Mouse (Mus musculus): ENCODE data around the gene Slc44a2. TPM values are rescaled to one million over a fixed set of nuclear protein-coding genes. Genes with fewer than 3 reads are reported as not detected.

The Slc44a2 gene
- 115 and 125 TPM in 2 replicates for polyA plus RNA-seq (2011; ENCODE audit: insufficient read length, low read depth, missing spikeins)

DNA sequence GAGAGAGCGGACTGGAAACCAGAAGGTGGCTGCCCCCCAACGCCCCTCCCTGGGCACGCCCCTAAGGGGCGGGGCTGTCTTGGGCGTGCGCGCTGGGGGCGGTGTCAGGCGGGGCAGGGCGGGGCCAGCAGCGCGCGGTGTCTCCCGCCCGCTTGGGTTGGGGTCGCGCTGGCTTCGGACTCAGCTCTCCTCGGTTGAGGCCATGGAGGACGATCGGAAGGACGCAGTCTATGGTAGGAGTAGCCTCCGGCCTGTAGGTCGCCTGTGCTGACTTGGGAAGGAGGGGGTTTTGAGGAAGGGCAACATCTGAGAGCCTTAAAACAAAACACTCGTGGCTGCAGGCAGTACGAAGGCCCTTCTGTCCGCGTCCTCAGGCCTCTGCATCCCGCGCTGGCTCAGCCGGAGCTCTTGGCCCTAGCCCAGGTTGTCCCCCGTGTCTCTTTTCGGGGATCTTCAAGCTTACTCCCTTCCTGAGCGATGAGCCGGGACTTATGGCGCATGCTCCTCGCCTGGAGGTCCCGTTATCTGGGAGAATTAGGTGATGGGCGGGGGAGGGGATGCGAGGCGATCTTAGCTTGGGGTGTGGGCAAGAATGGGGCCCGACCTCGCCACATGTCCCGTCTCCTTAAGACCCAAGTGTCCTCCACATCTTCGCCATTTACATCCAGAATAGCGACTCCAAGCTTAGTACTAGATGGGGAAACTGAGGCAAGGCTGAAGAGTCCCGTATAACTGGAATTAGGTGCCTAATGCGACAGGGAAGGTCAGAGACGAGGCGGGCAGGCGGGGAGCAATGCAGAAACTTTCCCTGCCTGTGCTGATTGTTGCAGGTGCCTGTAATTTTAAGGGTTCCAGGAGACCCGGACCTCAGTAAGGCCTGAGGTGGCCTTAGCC, at the start of gene Slc44a2:
Slc44a2 (plus strand) TSS at position 80 of the 894 bp plus-strand sequence.
- no peak for TF ChIP-seq CTCF (IDR thresholded peaks at IDR 0.05; ENCODE audit: borderline replicate concordance, insufficient read depth, low read length)
- TF ChIP-seq POLR2A (IDR thresholded peaks at IDR 0.05; ENCODE audit: low read depth, low read length): peak; percentile 84
- H3K4me1 ChIP-seq (ENCODE audit: control insufficient read depth, insufficient read depth, low read length): no peaks in the 10 kb centered on the region
- H3K27ac ChIP-seq (ENCODE audit: insufficient read depth, low read length): 0 out of 2 replicates have a peak within 1 kb of the TSS, but pooled peaks have one; percentile 4
- H3K4me3 ChIP-seq (ENCODE audit: insufficient read depth, low read length): peak within 1 kb of the TSS; percentile 88

- Histone ChIP-seq H3K4me3 (ENCODE audit: insufficient read depth, low read length) (no peak overlapping the region), H3K4me1 (ENCODE audit: control insufficient read depth, insufficient read depth, low read length) (no peaks in the 10 kb centered on the region), H3K27ac (ENCODE audit: insufficient read depth, low read length) (no peak overlapping the region)
- TF ChIP-seq CTCF (IDR thresholded peaks at IDR 0.05; ENCODE audit: borderline replicate concordance, insufficient read depth, low read length): no peak
- no peak for TF ChIP-seq POLR2A (IDR thresholded peaks at IDR 0.05; ENCODE audit: low read depth, low read length)
Observed at GRCm38 (mm10) chr9:21272391-21272790, 48.1 kb upstream of the Slc44a2 start.

- Histone ChIP-seq H3K27ac (ENCODE audit: insufficient read depth, low read length) (no peak overlapping the region), H3K4me1 (ENCODE audit: control insufficient read depth, insufficient read depth, low read length) (no peaks in the 10 kb centered on the region), H3K4me3 (ENCODE audit: insufficient read depth, low read length) (no peak overlapping the region)
Observed at GRCm38 (mm10) chr9:21273094-21273493, 47.4 kb upstream of the Slc44a2 start.

GRCm38 (mm10) chr9:21273520-21274228, 46.8 kb upstream of the Slc44a2 start:
- Histone ChIP-seq H3K27ac (ENCODE audit: insufficient read depth, low read length) (no peak overlapping the region), H3K4me1 (ENCODE audit: control insufficient read depth, insufficient read depth, low read length) (no peaks in the 10 kb centered on the region), H3K4me3 (ENCODE audit: insufficient read depth, low read length) (no peak overlapping the region)
- TF ChIP-seq POLR2A (IDR thresholded peaks at IDR 0.05; ENCODE audit: low read depth, low read length) (no peak), CTCF (IDR thresholded peaks at IDR 0.05; ENCODE audit: borderline replicate concordance, insufficient read depth, low read length) (no peak)

More at GRCm38 (mm10) chr9:21273094-21273493, 47.4 kb upstream of the Slc44a2 start:
- TF ChIP-seq CTCF (IDR thresholded peaks at IDR 0.05; ENCODE audit: borderline replicate concordance, insufficient read depth, low read length): no peak
- TF ChIP-seq POLR2A (IDR thresholded peaks at IDR 0.05; ENCODE audit: low read depth, low read length): no peak

- TF ChIP-seq CTCF (IDR thresholded peaks at IDR 0.05; ENCODE audit: borderline replicate concordance, insufficient read depth, low read length): no peak
- no peak for TF ChIP-seq POLR2A (IDR thresholded peaks at IDR 0.05; ENCODE audit: low read depth, low read length)
- Histone ChIP-seq H3K27ac (ENCODE audit: insufficient read depth, low read length) (no peak overlapping the region), H3K4me1 (ENCODE audit: control insufficient read depth, insufficient read depth, low read length) (no peaks in the 10 kb centered on the region), H3K4me3 (ENCODE audit: insufficient read depth, low read length) (no peak overlapping the region)
Observed at GRCm38 (mm10) chr9:21274336-21274735, 46.2 kb upstream of the Slc44a2 start.

DNA sequence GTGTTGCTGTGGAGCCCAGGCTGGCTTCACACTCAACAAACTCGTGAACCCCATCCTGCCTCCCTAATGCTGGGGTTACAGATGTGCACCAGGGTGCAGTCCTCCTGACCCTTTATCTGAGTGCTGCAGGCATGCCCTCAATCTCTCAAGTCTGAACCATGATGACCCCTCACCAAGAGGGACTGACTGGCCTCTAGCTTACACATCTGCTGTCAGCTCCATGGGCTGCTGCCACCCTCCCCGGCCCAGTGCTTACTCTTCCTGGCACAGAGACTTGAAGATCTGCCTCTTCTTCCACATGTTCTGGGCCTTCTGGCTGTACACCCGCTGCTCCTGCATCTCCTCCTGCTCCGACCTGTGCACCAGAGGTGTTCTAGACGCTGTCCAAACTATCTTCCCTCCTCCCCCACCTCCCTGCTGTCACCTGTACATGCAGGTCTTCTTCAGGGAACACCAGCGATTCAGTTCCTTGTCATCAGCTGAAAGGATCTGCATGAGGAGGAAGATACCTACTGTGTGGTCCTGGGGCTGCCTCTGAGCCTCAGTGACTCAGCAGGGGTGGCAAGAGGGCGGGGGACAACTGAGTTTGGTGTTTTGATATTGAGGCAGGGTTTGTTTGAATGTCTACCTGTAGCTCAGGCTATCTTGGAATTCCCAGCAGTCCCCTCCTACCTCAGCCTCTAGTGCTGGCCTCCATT, 45.3 kb upstream of the Slc44a2 start:
- H3K4me3 ChIP-seq (ENCODE audit: insufficient read depth, low read length): no peak overlapping the region
- TF ChIP-seq POLR2A (IDR thresholded peaks at IDR 0.05; ENCODE audit: low read depth, low read length): no peak
- TF ChIP-seq CTCF (IDR thresholded peaks at IDR 0.05; ENCODE audit: borderline replicate concordance, insufficient read depth, low read length): no peak
- H3K4me1 ChIP-seq (ENCODE audit: control insufficient read depth, insufficient read depth, low read length): no peaks in the 10 kb centered on the region
- no peak overlapping the region for H3K27ac ChIP-seq (ENCODE audit: insufficient read depth, low read length)

GRCm38 (mm10) chr9:21275727-21276126, 44.8 kb upstream of the Slc44a2 start:
- H3K27ac ChIP-seq (ENCODE audit: insufficient read depth, low read length): no peak overlapping the region
- no peak overlapping the region for H3K4me3 ChIP-seq (ENCODE audit: insufficient read depth, low read length)
- H3K4me1 ChIP-seq (ENCODE audit: control insufficient read depth, insufficient read depth, low read length): no peaks in the 10 kb centered on the region
- TF ChIP-seq POLR2A (IDR thresholded peaks at IDR 0.05; ENCODE audit: low read depth, low read length): no peak
- no peak for TF ChIP-seq CTCF (IDR thresholded peaks at IDR 0.05; ENCODE audit: borderline replicate concordance, insufficient read depth, low read length)

GRCm38 (mm10) chr9:21276307-21276706, 44.2 kb upstream of the Slc44a2 start:
- TF ChIP-seq POLR2A (IDR thresholded peaks at IDR 0.05; ENCODE audit: low read depth, low read length): no peak
- TF ChIP-seq CTCF (IDR thresholded peaks at IDR 0.05; ENCODE audit: borderline replicate concordance, insufficient read depth, low read length): no peak
- Histone ChIP-seq H3K4me1 (ENCODE audit: control insufficient read depth, insufficient read depth, low read length) (no peaks in the 10 kb centered on the region), H3K4me3 (ENCODE audit: insufficient read depth, low read length) (no peak overlapping the region), H3K27ac (ENCODE audit: insufficient read depth, low read length) (no peak overlapping the region)

GRCm38 (mm10) chr9:21277776-21278175, 42.7 kb upstream of the Slc44a2 start:
- H3K4me3 ChIP-seq (ENCODE audit: insufficient read depth, low read length): no peak overlapping the region
- no peak overlapping the region for H3K27ac ChIP-seq (ENCODE audit: insufficient read depth, low read length)
- H3K4me1 ChIP-seq (ENCODE audit: control insufficient read depth, insufficient read depth, low read length): no peaks in the 10 kb centered on the region
- TF ChIP-seq CTCF (IDR thresholded peaks at IDR 0.05; ENCODE audit: borderline replicate concordance, insufficient read depth, low read length) (no peak), POLR2A (IDR thresholded peaks at IDR 0.05; ENCODE audit: low read depth, low read length) (no peak)

Data from embryonic fibroblast, embryonic 13.5 days (primary cell).